Mouse (Mus musculus): ENCODE results near the gene Spin1.

DNA sequence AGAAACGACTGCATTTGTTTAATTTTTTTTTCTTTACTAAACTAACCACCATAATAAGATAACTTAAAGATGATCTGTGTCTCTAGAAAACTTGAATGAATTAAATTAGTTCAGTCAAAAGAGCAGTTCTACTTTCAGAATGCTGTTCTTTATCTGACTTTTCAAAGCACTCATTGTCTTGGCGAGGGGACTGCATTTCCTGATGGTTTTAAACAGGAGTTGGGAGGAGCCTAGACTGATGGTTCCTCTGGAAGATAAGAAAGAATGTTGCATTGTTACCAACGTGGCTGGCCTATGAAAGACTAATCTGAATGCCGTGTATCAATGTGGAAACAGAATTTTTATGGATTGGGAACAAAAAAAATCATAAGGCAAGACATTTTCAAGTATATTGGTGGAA, 20.1 kb downstream of the Spin1 start:
- TF ChIP-seq CTCF (IDR thresholded peaks at IDR 0.05; ENCODE audit: control insufficient read depth, insufficient read depth, insufficient read length) (no peak), MAX (IDR thresholded peaks at IDR 0.05) (no peak), USF1 (IDR thresholded peaks at IDR 0.05; ENCODE audit: low read depth) (no peak), MYOG (IDR thresholded peaks at IDR 0.05; ENCODE audit: control insufficient read depth, extremely low read depth, insufficient read length) (no peak), MYOD1 (IDR thresholded peaks at IDR 0.05; ENCODE audit: control insufficient read depth, insufficient read length, low read depth) (no peak)
